Mouse (Mus musculus): ENCODE results near the gene Styx. TPM values are rescaled to one million over a fixed set of nuclear protein-coding genes. Genes with fewer than 3 reads are reported as not detected.

Styx gene
- polyA plus RNA-seq, 1 experiment, result 20.9 TPM

GRCm38 (mm10) chr14:45318426-45319236 lies 32.3 kb upstream of the Styx start, which contains the start of gene Ero1l:
Gene Ero1l (minus strand): TSS chr14:45318771.
- H3K4me1 ChIP-seq (ENCODE audit: control insufficient read depth, insufficient read depth, low read length), result peaks cover 7% of the 10 kb centered on the region

GRCm38 (mm10) chr14:45319237-45319610 lies 31.7 kb upstream of the Styx start:
- TF ChIP-seq POLR2A (IDR thresholded peaks at IDR 0.05; ENCODE audit: low read depth, low read length) (no peak), CTCF (IDR thresholded peaks at IDR 0.05; ENCODE audit: borderline replicate concordance, insufficient read depth, low read length) (no peak)
- peaks cover 7% of the 10 kb centered on the region for H3K4me1 ChIP-seq (ENCODE audit: control insufficient read depth, insufficient read depth, low read length)
- H3K27ac ChIP-seq (ENCODE audit: insufficient read depth, low read length), result peak overlapping the region; percentile 9; the same call in 1 of the 2 replicates
- H3K4me3 ChIP-seq (ENCODE audit: insufficient read depth, low read length), result no peak overlapping the region

More at GRCm38 (mm10) chr14:45318426-45319236, 32.3 kb upstream of the Styx start, which contains the start of gene Ero1l:
- peak; percentile 91 for TF ChIP-seq POLR2A (IDR thresholded peaks at IDR 0.05; ENCODE audit: low read depth, low read length)
- TF ChIP-seq CTCF (IDR thresholded peaks at IDR 0.05; ENCODE audit: borderline replicate concordance, insufficient read depth, low read length), result no peak
- Histone ChIP-seq H3K27ac (ENCODE audit: insufficient read depth, low read length) (peak within 1 kb of the TSS; percentile 93), H3K4me3 (ENCODE audit: insufficient read depth, low read length) (peak within 1 kb of the TSS; percentile 83)

- no peak for TF ChIP-seq CTCF (IDR thresholded peaks at IDR 0.05; ENCODE audit: borderline replicate concordance, insufficient read depth, low read length)
- Histone ChIP-seq H3K4me3 (ENCODE audit: insufficient read depth, low read length) (no peak overlapping the region), H3K27ac (ENCODE audit: insufficient read depth, low read length) (peak overlapping the region; percentile 99), H3K4me1 (ENCODE audit: control insufficient read depth, insufficient read depth, low read length) (peaks cover 9% of the 10 kb centered on the region)
Observed at GRCm38 (mm10) chr14:45320111-45320510, 30.8 kb upstream of the Styx start.

GRCm38 (mm10) chr14:45321067-45321466 lies 29.8 kb upstream of the Styx start:
- Histone ChIP-seq H3K4me1 (ENCODE audit: control insufficient read depth, insufficient read depth, low read length) (peaks cover 9% of the 10 kb centered on the region), H3K27ac (ENCODE audit: insufficient read depth, low read length) (peak overlapping the region; percentile 99), H3K4me3 (ENCODE audit: insufficient read depth, low read length) (no peak overlapping the region)
- TF ChIP-seq CTCF (IDR thresholded peaks at IDR 0.05; ENCODE audit: borderline replicate concordance, insufficient read depth, low read length) (no peak), POLR2A (IDR thresholded peaks at IDR 0.05; ENCODE audit: low read depth, low read length) (no peak)

- Histone ChIP-seq H3K27ac (ENCODE audit: insufficient read depth, low read length) (peak overlapping the region; percentile 99), H3K4me3 (ENCODE audit: insufficient read depth, low read length) (no peak overlapping the region), H3K4me1 (ENCODE audit: control insufficient read depth, insufficient read depth, low read length) (peaks cover 9% of the 10 kb centered on the region)
- TF ChIP-seq CTCF (IDR thresholded peaks at IDR 0.05; ENCODE audit: borderline replicate concordance, insufficient read depth, low read length), result no peak
- no peak for TF ChIP-seq POLR2A (IDR thresholded peaks at IDR 0.05; ENCODE audit: low read depth, low read length)
Observed at GRCm38 (mm10) chr14:45321622-45322021, 29.3 kb upstream of the Styx start.

- TF ChIP-seq CTCF (IDR thresholded peaks at IDR 0.05; ENCODE audit: borderline replicate concordance, insufficient read depth, low read length) (no peak), POLR2A (IDR thresholded peaks at IDR 0.05; ENCODE audit: low read depth, low read length) (no peak)
Observed at GRCm38 (mm10) chr14:45322450-45322849, 28.4 kb upstream of the Styx start.

GRCm38 (mm10) chr14:45323320-45323719 lies 27.6 kb upstream of the Styx start:
- Histone ChIP-seq H3K4me3 (ENCODE audit: insufficient read depth, low read length) (no peak overlapping the region), H3K27ac (ENCODE audit: insufficient read depth, low read length) (no peak overlapping the region), H3K4me1 (ENCODE audit: control insufficient read depth, insufficient read depth, low read length) (peaks cover 9% of the 10 kb centered on the region)
- TF ChIP-seq CTCF (IDR thresholded peaks at IDR 0.05; ENCODE audit: borderline replicate concordance, insufficient read depth, low read length), result no peak
- TF ChIP-seq POLR2A (IDR thresholded peaks at IDR 0.05; ENCODE audit: low read depth, low read length), result no peak

More at GRCm38 (mm10) chr14:45322450-45322849, 28.4 kb upstream of the Styx start:
- no peak overlapping the region for H3K4me3 ChIP-seq (ENCODE audit: insufficient read depth, low read length)
- no peak overlapping the region; the same call in 1 of the 2 replicates for H3K27ac ChIP-seq (ENCODE audit: insufficient read depth, low read length)
- peaks cover 9% of the 10 kb centered on the region for H3K4me1 ChIP-seq (ENCODE audit: control insufficient read depth, insufficient read depth, low read length)

- TF ChIP-seq CTCF (IDR thresholded peaks at IDR 0.05; ENCODE audit: borderline replicate concordance, insufficient read depth, low read length), result no peak
- TF ChIP-seq POLR2A (IDR thresholded peaks at IDR 0.05; ENCODE audit: low read depth, low read length), result no peak
- H3K4me1 ChIP-seq (ENCODE audit: control insufficient read depth, insufficient read depth, low read length), result peaks cover 3% of the 10 kb centered on the region
- no peak overlapping the region for H3K27ac ChIP-seq (ENCODE audit: insufficient read depth, low read length)
- H3K4me3 ChIP-seq (ENCODE audit: insufficient read depth, low read length), result no peak overlapping the region
Observed at GRCm38 (mm10) chr14:45325471-45325870, 25.4 kb upstream of the Styx start.

- H3K4me3 ChIP-seq (ENCODE audit: insufficient read depth, low read length), result no peak overlapping the region
- H3K4me1 ChIP-seq (ENCODE audit: control insufficient read depth, insufficient read depth, low read length), result peaks cover 7% of the 10 kb centered on the region; the same call in 1 of the 2 replicates
- no peak for TF ChIP-seq CTCF (IDR thresholded peaks at IDR 0.05; ENCODE audit: borderline replicate concordance, insufficient read depth, low read length)
- no peak for TF ChIP-seq POLR2A (IDR thresholded peaks at IDR 0.05; ENCODE audit: low read depth, low read length)
- H3K27ac ChIP-seq (ENCODE audit: insufficient read depth, low read length), result no peak overlapping the region
Observed at GRCm38 (mm10) chr14:45328072-45328713, 22.7 kb upstream of the Styx start.

All from embryonic fibroblast, embryonic 13.5 days (primary cell).